Mouse (Mus musculus) brown adipose tissue, adult 24 weeks (tissue): ENCODE results near the gene Tmem237. TPM values are rescaled to one million over a fixed set of nuclear protein-coding genes. Genes with fewer than 3 reads are reported as not detected.

Experiments
- H3K27ac ChIP-seq: fragments of 200-500 bp; replicated peaks from 2 replicates; pipeline ENCODE4 v1.5.1; 2012; ENCODE audit warnings: low read depth, mild to moderate bottlenecking, low read length
- H3K4me1 ChIP-seq: fragments of 200-500 bp; 2 replicates; pipeline ENCODE4 v1.6.1; 2012; ENCODE audit warnings: low read length, mixed read lengths; ENCODE audit not compliant: control insufficient read depth, insufficient read depth, insufficient read length
- H3K4me3 ChIP-seq: fragments of 200-500 bp; 2 replicates; pipeline ENCODE4 v1.5.1; 2012; ENCODE audit warnings: low read depth, mild to moderate bottlenecking, low read length, moderate library complexity; ENCODE audit not compliant: insufficient read depth
- polyA plus RNA-seq: library from polyadenylated mRNA; stranded (reverse); fragments of >200 nt; gene quantifications from 2 replicates; pipeline ENCODE4 v1.2.4, GENCODE M21; 2012; ENCODE audit not compliant: missing spikeins, insufficient read depth, insufficient read length

Tmem237 gene
- polyA plus RNA-seq, 1 experiment, result 5.6 TPM

GRCm38 (mm10) chr1:59150542-59150941 lies 30.3 kb upstream of the Tmem237 start:
- Histone ChIP-seq H3K4me3 (no peak overlapping the region), H3K27ac (no peak overlapping the region), H3K4me1 (peaks cover 3% of the 10 kb centered on the region; the same call in 1 of the 2 replicates)

DNA sequence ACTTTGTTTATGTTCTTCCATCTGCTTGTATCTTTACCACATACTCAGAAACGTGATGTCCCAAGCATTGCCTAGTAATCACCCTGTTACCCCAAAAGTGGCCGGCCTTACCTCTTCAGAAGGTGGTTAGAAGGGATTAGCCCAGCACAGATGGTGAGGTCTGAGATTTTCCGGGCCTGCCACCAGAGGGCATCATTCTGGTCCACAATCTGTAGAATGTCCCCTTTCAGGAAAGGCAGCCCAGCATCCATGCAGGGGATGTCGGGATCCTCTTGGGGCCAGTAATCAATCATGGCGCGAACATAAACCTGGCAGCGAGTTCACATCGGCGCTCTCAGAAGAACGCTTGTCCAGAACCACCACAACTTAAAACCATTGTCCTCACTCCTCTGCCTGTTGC lies 24.3 kb upstream of the Tmem237 start:
- Histone ChIP-seq H3K4me3 (no peak overlapping the region), H3K27ac (no peak overlapping the region), H3K4me1 (no peaks in the 10 kb centered on the region)

GRCm38 (mm10) chr1:59142809-59143208 lies 22.6 kb upstream of the Tmem237 start:
- no peaks in the 10 kb centered on the region for H3K4me1 ChIP-seq
- H3K4me3 ChIP-seq, result no peak overlapping the region
- H3K27ac ChIP-seq, result no peak overlapping the region

DNA sequence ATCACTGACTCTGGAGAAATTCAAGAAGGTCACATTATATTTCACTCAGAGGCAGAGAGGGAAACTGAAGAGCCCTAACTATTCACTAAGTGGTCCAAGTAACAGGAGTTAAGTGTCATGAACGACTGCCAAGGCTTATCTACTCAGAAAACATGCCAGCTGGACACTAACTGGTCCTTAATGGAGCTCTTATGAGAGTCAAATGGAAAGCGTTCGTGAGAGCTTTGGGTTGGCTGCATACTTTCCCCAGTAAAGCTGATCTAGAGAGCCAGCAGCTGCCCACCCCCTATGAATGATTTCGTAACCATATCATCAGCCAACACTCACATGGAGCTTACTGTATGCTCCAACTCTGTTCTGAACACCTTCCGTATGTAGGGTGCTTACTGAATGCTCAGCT lies 14.2 kb upstream of the Tmem237 start:
- H3K27ac ChIP-seq, result no peak overlapping the region
- H3K4me3 ChIP-seq, result no peak overlapping the region
- H3K4me1 ChIP-seq, result no peaks in the 10 kb centered on the region

DNA sequence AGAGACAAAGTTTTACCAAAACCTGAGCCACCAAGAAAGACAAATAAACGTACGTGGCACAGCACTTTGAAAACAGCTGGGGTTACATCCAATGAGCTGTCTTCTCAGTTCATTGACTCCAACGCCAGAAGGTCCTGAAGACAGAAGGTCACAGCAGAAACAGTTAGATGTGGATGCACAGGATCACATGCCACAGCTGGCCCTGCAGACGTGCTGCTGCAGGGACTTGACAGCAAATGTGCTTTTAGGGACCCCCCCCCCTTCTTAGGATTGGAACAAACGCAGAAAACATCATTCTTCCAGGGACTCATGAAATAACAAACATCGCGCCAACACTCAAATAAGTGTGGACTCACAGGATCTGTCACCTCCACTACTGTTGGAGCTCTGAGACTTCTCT lies 8.7 kb upstream of the Tmem237 start:
- Histone ChIP-seq H3K4me3 (no peak overlapping the region), H3K4me1 (no peaks in the 10 kb centered on the region), H3K27ac (no peak overlapping the region)

DNA sequence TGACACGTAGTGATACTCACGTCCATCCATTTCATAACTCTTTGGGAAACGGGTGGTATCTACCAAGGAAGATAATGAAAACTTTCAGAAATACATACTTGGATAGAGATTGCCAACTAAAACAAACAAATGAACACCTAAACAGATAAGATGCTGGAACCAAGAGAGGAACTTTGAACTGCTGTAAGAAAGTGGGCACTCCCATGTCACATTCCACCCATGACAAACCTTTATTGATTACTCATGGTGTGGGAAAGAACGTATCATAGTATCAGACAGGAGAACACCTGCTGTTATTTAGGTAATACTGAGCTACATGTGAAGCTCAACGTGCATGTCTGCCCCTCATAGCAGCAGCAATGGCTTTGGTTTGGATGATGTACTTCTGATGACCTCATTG lies 5.3 kb upstream of the Tmem237 start:
- no peaks in the 10 kb centered on the region for H3K4me1 ChIP-seq
- no peak overlapping the region for H3K27ac ChIP-seq

GRCm38 (mm10) chr1:59110524-59110923 lies 9.7 kb downstream of the Tmem237 start:
- Histone ChIP-seq H3K4me1 (no peaks in the 10 kb centered on the region), H3K27ac (no peak overlapping the region), H3K4me3 (no peak overlapping the region)

More for the DNA sequence above, 5.3 kb upstream of the Tmem237 start:
- H3K4me3 ChIP-seq, result no peak overlapping the region

DNA sequence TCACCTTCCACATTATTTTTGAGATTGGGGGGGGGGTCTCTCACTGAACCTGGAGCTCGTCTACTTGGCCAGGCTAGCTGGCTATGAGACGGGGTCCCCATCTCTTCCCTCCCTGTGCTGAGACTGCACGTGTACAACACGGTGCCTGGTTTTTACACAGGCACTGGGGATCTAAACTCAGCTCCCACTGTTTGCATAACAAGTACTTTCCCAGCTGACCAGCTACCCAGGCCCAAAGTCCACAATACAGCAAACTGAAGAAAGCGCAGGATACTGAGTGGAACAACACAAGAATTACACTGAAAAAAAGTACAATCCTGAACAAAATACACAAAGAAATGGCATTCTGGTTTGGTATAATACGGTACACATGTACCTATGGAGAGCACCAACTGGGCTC lies 18.1 kb downstream of the Tmem237 start:
- H3K4me3 ChIP-seq, result no peak overlapping the region
- H3K4me1 ChIP-seq, result no peaks in the 10 kb centered on the region
- H3K27ac ChIP-seq, result no peak overlapping the region

DNA sequence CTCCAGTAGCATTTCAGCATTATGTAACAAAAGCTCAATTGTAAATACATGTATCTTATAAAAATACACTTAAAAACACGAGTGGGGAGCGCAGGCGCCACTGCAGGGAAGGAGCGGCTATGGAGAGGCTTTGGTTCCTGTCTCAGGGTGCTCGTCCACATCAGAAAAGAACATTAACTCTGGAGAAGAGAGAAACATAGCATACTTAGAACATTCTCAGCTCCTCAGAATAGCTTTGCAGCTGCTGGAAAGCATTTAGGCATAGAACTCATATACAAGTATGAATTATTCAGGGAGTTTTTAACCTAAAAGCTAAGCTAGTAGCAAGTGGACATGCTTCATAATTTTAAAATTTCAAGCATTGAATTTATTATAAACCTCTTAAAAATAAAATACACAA lies 19.2 kb downstream of the Tmem237 start:
- no peak overlapping the region for H3K27ac ChIP-seq
- H3K4me1 ChIP-seq, result no peaks in the 10 kb centered on the region
- H3K4me3 ChIP-seq, result no peak overlapping the region

DNA sequence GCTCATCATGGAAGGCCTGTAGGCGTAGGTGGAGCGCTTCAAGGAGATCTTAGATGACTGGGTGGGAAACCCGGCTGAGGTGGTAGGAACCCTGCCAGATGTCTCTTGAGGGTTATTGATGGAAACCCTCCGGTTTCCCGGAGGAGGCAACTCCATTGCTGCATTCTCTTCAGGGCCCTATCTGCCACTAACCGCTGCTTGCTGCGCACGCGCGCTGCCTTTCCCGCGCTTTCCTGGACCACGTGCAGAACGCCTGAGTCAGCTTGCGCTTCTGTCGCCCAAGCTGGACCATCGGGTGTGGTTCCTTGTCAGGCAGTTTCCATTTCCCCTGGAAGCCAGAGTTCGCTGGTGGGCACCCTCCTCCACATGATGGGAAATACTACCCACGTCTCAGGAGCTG lies 25.5 kb downstream of the Tmem237 start, which contains the start of gene C2cd6:
C2cd6 (minus strand) TSS at position 196 of the 400 bp plus-strand sequence.
- Histone ChIP-seq H3K27ac (no peak within 1 kb of the TSS), H3K4me1 (no peaks in the 10 kb centered on the region), H3K4me3 (no peak within 1 kb of the TSS)

DNA sequence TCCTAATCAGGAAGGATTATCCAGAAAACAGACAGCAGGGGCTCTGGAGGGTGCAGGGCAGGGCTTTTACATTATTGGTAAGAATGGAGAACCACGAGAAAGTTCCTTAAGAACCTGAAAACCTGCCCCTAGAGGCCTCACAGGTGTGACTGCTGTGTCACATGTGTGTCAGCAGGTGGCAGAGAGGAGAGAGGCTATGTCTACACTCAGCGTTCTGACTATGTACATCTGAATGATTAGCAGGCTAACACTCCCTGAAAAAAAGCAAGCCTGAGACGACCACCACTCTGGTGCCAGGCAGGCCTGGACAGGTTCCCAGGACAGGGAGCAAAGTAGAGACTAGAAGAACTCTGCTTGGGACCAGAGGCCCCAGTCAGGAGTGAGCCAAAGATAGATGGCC lies 49.3 kb downstream of the Tmem237 start:
- Histone ChIP-seq H3K4me3 (no peak overlapping the region), H3K4me1 (no peaks in the 10 kb centered on the region), H3K27ac (no peak overlapping the region)

GRCm38 (mm10) chr1:59067976-59068375 lies 52.2 kb downstream of the Tmem237 start:
- Histone ChIP-seq H3K4me3 (no peak overlapping the region), H3K27ac (no peak overlapping the region), H3K4me1 (no peaks in the 10 kb centered on the region)

DNA sequence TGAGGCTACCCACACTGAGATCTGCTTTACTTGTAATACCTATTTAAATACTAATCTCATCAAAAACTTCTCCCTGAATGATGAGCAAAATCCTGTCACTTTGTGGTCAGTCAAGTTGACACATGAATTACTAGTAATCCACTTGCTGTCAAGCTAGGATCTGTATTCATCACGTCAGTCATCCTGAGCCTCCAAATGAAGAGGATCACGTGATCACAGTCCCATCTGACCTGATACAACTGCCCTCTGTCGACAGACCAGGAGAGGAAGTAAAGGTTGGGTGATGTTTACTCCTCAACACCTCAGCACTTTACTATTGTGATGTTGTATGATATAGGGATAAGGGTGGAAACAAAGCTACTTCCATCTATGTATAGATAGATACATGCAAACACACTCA lies 56.5 kb downstream of the Tmem237 start:
- Histone ChIP-seq H3K27ac (no peak overlapping the region), H3K4me1 (no peaks in the 10 kb centered on the region)

GRCm38 (mm10) chr1:59056955-59057354 lies 63.3 kb downstream of the Tmem237 start:
- Histone ChIP-seq H3K4me3 (no peak overlapping the region), H3K4me1 (no peaks in the 10 kb centered on the region), H3K27ac (no peak overlapping the region)

More for the DNA sequence above, 56.5 kb downstream of the Tmem237 start:
- H3K4me3 ChIP-seq, result no peak overlapping the region

DNA sequence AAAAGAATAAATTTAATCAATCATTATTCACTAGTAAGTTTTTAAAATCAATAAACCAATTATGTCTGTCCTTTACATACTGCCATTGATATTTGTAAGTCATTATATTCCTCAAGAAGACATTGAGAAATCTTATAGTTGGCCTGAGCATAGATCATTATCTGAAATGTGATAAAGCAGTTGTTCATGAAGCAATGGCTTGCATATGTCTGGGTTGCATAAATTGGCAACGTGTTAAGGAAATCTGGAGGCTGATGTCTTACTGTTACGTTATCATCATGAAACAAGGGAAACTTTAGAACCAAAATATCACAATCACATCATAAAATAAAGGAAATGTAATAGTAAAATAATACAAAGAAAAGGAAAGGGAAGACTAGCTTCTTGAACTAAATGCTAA lies 68.9 kb downstream of the Tmem237 start:
- no peak overlapping the region for H3K27ac ChIP-seq
- H3K4me3 ChIP-seq, result no peak overlapping the region
- no peaks in the 10 kb centered on the region for H3K4me1 ChIP-seq
